Mouse (Mus musculus): ENCODE results near the gene Ptprs.

Ptprs gene

DNA sequence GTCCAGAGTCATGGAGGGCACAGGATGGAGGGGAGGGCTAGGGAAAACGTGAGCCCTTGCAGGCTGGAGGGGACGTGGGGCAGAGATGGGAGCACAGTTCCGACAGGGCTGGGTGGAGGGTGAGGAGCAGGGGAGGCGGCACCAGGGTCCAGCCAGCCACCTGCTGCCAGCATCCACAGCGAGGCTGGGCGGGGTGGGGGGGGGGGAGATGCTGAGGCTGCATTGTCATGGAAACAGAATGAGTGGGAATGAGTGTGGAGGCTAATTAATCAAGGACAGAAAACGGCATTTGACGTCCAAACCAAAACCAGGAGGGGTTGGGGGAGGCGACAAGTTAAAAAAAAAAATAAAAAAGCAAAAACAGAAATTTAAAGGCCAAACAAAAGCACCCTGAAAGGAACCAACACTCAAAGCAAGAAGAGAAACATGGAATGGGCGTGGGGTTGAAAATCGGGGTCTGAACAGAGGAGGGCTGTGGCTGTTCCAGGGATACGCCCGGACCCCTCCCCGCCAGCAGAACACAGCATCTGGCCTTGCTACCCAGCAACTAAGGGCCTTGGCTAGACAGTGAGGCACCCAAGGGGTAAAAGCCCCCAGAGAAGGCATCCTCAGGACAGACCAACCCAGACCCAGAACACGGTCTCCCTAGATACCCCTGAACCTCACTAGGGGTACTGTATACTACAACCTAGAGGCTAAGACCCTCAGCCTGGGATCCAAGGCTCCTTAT is 36.4 kb downstream of the Ptprs start:
- in situ Hi-C loops (cut with MboI; ENCODE audit: unreplicated experiment in 2 of 2) = no loop called here

- in situ Hi-C loops (cut with MboI; ENCODE audit: unreplicated experiment in 2 of 2) = no loop called here
Measured at GRCm38 (mm10) chr17:56431582-56431981, 44.7 kb downstream of the Ptprs start.

DNA sequence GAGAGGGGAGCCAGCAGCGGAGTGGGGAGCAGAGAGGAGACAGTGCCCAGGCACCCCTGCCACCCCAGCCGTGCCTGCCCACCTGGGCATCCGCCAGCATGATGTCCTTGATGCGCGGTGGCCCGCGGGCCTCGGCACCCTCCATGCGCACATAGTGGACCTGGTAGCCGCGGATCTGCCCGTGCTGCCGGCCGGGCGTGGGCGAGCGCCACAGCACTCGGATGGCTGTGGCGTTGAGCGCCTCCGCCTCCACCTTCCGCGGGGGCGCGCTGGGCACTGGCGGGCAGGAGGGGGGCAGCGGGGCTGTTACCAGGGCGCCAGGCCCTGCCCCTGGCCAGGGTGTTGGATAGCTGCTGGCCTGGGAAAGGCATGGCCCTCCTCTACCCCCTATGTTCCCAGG is 48.4 kb downstream of the Ptprs start:
- in situ Hi-C loops (cut with MboI; ENCODE audit: unreplicated experiment in 2 of 2) = no loop called here

- in situ Hi-C loops (cut with MboI; ENCODE audit: unreplicated experiment in 2 of 2) = no loop called here
Measured at GRCm38 (mm10) chr17:56425941-56426340, 50.3 kb downstream of the Ptprs start.

- in situ Hi-C loops (cut with MboI; ENCODE audit: unreplicated experiment in 2 of 2) = no loop called here
Measured at GRCm38 (mm10) chr17:56425584-56425914, 50.7 kb downstream of the Ptprs start.

DNA sequence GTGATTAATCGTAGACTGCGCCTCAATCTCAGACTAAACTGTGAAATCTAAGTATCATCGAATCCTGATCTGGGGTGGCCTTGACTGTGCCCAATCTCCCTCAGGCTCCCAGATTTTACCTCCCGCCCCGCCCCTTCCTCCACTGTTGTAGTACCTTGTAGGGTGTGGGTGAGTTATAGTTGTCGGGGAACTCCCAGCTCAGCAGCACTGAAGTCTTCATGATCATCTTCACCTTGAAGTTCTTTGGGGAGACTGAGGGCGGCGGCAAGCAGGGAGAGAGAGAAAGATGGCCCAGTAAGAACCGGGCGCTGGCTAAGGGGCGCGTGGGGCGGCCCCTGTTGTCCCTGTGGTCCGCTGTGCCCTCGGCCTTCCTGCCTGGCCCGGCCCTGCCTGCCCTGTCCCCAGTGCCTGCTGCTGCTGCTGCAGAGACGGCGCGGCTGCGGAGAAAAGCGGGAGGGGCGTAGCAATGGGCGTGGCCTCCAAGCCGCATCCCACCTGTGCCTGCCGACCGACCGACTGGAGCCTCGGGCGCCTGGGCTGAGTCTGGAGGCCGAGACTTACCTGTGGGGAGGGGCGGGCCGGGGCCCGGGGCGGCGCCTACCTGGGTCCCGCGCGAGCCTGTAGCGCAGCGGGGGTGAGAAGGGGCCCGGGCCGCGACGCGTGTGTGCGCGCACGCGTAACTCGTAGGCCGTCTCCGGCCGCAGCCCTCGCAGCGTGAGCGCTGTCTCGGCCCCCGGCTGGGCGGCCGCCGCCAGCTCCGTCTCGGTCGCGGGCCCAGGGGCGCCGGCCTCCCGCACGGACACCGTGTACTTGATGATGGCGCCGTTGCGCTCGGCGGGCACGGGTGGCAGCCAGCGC is 51.3 kb downstream of the Ptprs start:
- in situ Hi-C loops (cut with MboI; ENCODE audit: unreplicated experiment in 2 of 2) = no loop called here

DNA sequence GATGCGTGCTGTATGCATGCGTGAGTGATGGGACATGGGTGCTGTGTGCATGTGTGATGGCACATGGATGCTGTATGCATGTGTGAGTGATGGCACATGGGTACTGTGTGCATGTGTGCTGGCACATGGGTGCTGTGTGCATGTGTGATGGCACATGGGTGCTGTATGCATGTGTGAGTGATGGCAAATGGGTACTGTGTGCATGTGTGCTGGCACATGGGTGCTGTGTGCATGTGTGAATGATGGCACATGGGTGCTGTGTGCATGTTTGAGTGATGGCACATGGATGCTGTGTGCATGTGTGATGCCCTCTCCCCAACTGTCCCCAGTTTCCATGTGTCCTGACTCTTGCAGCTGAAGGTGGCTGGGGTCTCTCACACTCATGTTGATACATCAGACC is 56.3 kb downstream of the Ptprs start:
- in situ Hi-C loops (cut with MboI; ENCODE audit: unreplicated experiment in 2 of 2) = no loop called here

DNA sequence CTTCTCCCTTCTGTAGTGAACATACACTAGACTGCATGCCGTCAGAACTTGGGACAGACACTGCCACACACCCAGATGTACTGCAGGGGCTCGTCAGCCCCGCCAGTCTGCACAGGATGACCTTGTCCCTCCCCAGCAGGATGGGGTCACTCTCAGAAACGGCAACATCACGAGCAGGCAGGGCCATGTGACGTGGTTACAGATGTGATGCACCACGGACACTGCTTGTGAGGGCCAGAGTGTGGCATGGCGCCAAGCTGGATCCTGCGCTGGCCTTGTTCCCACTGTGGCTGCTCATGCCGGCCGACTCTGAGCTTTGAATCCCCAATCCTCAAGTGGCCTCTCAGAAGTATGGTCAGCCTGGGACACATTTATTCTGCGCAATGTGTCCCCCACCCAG is 58.0 kb downstream of the Ptprs start:
- in situ Hi-C loops (cut with MboI; ENCODE audit: unreplicated experiment in 2 of 2) = no loop called here

GRCm38 (mm10) chr17:56414785-56415184 is 61.5 kb downstream of the Ptprs start:
- in situ Hi-C loops (cut with MboI; ENCODE audit: unreplicated experiment in 2 of 2) = no loop called here

DNA sequence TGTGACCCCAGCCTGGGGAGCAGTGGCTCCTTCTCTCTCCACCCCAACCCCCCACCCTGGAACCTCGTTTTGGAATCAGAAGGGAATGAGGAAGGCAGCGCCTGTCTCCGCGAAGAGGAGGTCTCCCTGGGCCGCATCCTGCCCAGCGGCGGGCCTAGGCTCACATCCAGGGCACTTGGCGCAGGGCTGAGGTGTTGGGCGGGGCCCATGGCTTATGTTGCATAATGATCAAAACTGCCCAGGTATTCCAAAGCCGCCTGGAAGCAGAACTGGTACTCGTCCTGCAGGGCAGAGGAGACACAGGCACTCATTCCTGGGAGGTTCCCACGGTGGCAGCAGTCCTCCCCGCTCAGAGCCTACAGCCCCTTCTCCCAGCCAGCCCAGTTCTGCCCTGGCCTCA is 63.2 kb downstream of the Ptprs start:
- in situ Hi-C loops (cut with MboI; ENCODE audit: unreplicated experiment in 2 of 2) = no loop called here

DNA sequence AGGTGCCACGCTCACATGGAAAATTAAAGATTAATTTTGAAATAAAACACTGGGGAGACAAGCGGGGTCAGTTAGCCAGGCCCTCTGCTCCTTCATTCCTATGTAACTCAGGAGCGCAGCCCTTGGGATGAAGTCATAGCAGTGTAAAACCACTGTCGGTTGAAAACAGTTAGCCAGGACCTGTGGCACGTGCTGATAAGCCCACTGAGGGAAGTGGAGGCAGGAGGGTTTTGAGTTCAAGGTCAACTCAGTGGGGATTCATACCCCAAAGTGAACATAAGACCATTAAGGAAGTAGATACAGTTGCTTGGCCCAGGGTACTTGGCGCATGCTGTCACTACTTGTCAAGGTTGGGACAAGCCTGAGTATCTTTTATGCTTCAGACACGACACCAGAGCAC is 64.8 kb downstream of the Ptprs start:
- in situ Hi-C loops (cut with MboI; ENCODE audit: unreplicated experiment in 2 of 2) = no loop called here

- in situ Hi-C loops (cut with MboI; ENCODE audit: unreplicated experiment in 2 of 2) = no loop called here
Measured at GRCm38 (mm10) chr17:56409759-56410158, 66.5 kb downstream of the Ptprs start.

DNA sequence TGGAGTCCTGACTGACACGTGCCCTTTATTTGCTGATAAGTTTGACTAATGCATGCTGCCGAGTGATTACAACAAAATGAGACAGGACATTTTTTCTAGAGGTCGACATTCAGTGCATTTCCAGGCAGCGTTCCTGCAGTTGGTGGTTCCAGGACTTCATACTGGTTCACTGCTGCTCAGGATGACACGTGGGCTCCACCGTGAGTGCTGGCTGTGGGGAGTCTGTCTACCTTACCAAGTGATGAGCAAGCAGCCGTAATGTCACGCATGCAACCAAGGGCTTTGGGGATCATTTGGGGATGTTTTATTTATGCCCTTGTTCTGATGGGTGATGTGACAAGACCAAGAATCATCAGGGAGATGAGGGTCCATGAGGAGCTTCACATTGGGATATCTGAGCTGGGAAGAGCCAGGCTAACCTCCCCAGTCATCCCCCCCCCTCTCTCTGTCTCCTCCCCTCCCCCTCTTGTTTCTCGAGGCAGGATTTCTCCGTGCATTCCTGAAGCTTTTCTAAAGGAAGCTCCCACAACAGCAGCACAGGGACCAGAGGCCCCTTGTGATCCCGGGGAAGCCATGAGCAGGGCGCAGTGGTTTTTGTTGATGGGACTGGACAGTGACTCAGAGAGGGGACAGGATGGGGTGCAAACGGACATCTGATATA is 67.2 kb downstream of the Ptprs start:
- in situ Hi-C loops (cut with MboI; ENCODE audit: unreplicated experiment in 2 of 2) = no loop called here

- in situ Hi-C loops (cut with MboI; ENCODE audit: unreplicated experiment in 2 of 2) = no loop called here
Measured at GRCm38 (mm10) chr17:56407379-56407778, 68.9 kb downstream of the Ptprs start.

DNA sequence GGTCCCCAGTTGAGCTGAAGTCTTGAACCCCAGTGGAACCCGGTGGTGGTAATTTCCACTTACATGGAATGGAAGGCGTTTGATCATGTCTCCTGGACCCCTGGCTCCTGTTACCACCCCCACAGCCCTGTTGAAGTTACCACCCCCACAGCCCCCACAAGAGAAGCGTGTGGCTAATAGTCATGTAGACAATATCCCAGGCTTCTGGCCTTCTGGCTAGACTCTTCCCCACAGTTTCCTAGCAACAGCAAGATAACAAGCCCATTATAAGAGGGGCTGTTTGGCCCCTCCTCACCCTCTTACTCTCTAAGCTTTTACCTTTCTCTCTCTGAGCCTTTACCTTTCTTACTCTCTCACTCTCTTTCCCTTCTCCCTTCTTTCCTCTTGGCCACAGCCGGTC is 69.4 kb downstream of the Ptprs start:
- in situ Hi-C loops (cut with MboI; ENCODE audit: unreplicated experiment in 2 of 2) = no loop called here

DNA sequence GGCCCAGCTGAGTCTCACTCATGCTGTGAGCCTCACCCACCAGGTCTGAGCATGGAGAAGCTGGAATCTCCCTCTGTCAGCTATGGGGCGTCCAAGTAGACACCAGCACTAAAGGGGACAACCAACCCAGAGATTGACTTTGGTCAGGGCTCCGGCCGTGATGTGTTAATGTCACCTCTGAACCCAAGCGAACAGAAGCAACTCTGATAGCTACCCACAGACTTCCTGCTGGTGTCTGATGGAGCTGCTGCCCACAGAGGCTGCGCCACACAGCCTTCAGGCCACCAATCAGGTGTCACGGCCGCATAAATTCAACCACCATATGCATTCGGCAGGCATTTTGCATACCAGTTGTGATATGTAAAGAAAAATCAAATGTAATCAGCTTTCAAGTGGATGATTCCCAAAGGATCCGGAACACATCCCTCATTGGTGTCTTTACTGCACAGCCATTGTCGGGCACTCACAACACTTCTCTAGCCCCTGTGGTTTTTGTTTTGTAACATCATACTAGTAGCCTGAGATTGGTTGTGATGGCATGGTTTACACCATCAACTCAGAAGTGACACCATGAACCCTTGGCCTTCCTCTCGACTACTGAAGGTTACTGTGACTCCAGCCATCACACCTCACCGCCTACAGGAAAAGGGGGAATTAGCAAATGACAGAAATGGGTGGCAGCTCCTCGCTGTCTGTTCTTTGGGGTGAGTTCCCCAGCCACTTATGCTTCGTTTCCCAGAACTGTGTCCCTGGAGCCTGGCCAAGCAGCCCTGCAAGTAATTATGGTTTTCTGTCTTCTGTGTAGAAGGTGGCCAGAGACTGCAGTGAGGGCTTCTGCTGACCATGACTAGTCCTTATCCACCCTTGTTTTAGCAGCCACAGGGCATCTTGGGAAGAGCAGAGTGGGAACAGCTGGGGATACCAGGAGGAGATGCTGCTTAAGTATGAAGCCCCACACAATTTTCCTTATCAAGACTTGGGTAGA is 70.1 kb downstream of the Ptprs start:
- in situ Hi-C loops (cut with MboI; ENCODE audit: unreplicated experiment in 2 of 2) = no loop called here

DNA sequence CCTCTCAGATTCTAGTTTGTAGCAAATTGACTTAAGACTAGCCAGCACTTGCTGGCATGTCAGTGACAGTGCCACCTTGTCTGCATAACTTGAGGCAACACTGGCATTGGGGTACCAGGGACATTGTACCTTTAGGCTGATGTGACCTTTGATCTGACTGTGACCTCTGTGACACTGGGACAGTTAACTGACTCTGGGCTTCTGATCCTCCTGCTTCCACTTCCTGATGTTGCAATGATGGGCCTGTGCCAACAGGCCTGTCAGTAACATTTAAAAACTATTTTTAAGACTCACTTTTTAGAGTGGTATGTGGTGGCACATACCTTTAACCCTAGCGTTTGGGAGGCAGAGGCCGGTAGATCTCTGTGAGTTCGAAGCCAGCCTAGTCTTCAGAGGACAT is 70.9 kb downstream of the Ptprs start:
- in situ Hi-C loops (cut with MboI; ENCODE audit: unreplicated experiment in 2 of 2) = no loop called here

GRCm38 (mm10) chr17:56401051-56401521 is 75.2 kb downstream of the Ptprs start:
- in situ Hi-C loops (cut with MboI; ENCODE audit: unreplicated experiment in 2 of 2) = no loop called here

GRCm38 (mm10) chr17:56400221-56400620 is 76.1 kb downstream of the Ptprs start:
- in situ Hi-C loops (cut with MboI; ENCODE audit: unreplicated experiment in 2 of 2) = no loop called here

- in situ Hi-C loops (cut with MboI; ENCODE audit: unreplicated experiment in 2 of 2) = no loop called here
Measured at GRCm38 (mm10) chr17:56396051-56396450, 80.2 kb downstream of the Ptprs start.
